Mouse (Mus musculus) megakaryocyte, embryonic 14.5 days (primary cell): ENCODE measurements around the gene Idua. TPM values are rescaled to one million over a fixed set of nuclear protein-coding genes. Genes with fewer than 3 reads are reported as not detected.

ENCODE experiments used
- H3K27me3 ChIP-seq: replicated peaks from 2 replicates; pipeline ENCODE3; 2012; ENCODE audit warnings: inconsistent platforms
- H3K36me3 ChIP-seq: replicated peaks from 2 replicates; pipeline ENCODE3; 2012; ENCODE audit warnings: low read length, inconsistent platforms, mixed read lengths
- H3K4me1 ChIP-seq: 2 replicates; pipeline ENCODE4 v1.6.1; 2012; ENCODE audit warnings: inconsistent platforms
- H3K4me3 ChIP-seq: replicated peaks from 2 replicates; pipeline ENCODE3; 2012; ENCODE audit warnings: moderate library complexity, mild to moderate bottlenecking, inconsistent platforms
- H3K9me3 ChIP-seq: 2 replicates; pipeline ENCODE4 v1.6.1; 2012; ENCODE audit warnings: inconsistent platforms
- FLI1 ChIP-seq: IDR thresholded peaks from 2 replicates; pipeline ENCODE4 v1.6.1; 2012; ENCODE audit warnings: low read length, inconsistent platforms, mixed read lengths
- GATA1 ChIP-seq: IDR thresholded peaks from 3 replicates; pipeline ENCODE4 v1.6.1; 2012; ENCODE audit warnings: mixed read lengths, low read length, inconsistent platforms, borderline replicate concordance
- polyA plus RNA-seq: library from polyadenylated mRNA; stranded (reverse); fragments of >175 nt; gene quantifications from 2 replicates; pipeline ENCODE4 v1.2.3, GENCODE M21; 2012; ENCODE audit warnings: low replicate concordance; ENCODE audit not compliant: insufficient read depth

The Idua gene
- polyA plus RNA-seq, 1 experiment, result 4.4 TPM

DNA sequence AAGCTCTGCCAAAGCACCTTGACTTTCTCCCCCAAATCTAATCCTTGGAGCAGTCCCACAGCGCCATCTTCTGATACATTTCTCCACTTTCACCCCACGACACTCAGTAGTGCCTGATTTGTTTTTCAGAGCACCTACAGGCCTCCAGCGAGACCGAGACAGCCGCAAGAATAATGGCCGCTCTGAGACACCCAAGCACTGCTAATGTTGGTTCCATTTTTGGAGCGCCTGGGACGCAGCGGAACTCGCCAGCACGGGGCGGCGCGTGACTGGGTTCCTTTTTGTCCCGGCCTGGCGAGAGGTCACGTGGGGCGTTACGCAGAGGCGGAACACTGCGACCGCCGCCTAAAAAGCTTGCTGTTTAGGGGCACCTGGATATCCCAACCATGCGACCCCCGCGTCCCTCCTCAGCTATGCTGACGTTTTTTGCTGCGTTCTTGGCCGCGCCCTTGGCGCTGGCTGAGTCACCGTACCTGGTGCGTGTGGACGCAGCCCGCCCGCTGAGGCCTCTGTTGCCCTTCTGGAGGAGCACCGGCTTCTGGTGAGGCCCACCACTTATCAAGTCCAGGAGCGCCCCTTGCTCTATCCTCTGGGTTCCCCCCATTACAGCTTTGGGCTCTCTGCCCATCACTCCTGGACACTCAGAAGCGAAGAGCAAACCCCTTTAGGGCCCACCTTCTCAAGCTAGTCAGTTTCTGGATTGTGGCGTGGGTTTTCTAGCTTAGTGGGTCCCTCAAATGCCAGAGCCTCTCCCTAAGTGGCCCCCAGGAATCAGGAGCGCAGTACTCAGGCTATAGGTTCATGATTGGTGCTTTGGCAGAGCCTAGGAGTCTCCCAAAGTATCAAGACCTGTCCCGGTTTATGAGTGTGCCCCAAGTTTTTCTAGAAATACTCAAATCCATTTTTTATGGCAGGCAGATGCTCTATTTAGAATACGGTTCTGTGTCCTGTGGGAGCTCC is 9.1 kb downstream of the Idua start, which contains the start of gene Dgkq:
Gene Dgkq, minus strand, starts transcription at position 696 of the 960 bp plus-strand sequence.
- TF ChIP-seq GATA1, result no peak
- no peak for TF ChIP-seq FLI1
- Histone ChIP-seq H3K4me1 (peaks cover 47% of the 10 kb centered on the region), H3K9me3 (no peaks in the 10 kb centered on the region), H3K27me3 (no peaks in the 10 kb centered on the region), H3K4me3 (peak within 1 kb of the TSS; percentile 95), H3K36me3 (peaks cover 30% of the 10 kb centered on the region)

DNA sequence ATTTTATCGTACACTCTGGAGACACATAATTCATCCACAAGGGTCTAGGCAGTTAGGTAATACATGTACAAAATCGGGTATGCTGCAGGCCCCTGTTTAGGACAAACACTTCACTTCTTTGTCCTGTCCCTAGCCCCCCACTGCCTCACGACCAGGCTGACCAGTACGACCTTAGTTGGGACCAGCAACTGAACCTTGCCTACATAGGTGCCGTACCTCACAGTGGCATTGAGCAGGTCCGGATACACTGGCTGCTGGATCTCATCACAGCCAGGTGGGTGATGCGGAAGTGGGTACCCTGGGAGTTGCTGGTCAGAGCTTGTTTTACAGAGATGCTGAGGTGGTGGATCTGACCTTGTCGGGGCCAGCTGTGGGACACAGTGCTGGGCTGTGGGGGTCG is 9.9 kb downstream of the Idua start:
- H3K4me3 ChIP-seq, result peak overlapping the region; percentile 95

DNA sequence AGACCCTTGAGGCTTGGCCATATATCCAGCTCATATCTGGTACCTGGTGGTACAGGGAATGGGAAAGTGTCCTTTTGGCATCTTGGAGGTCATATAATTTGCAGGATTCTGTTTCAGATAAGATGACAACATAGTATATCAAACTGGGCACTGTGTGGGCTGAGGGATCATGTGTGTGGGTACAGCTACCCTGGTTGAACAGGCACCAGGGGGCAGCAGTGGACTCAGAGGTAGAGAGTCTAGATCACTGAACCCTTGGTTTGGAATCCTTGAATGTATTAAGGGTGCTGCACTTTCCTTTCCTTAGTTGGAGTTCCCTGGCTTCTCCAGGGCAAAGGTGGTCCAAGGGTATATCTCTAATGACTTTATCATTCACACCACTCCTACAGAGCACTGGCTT is 10.7 kb downstream of the Idua start:
- H3K9me3 ChIP-seq, result no peaks in the 10 kb centered on the region
- peaks cover 30% of the 10 kb centered on the region for H3K36me3 ChIP-seq
- H3K4me3 ChIP-seq, result no peak overlapping the region
- no peaks in the 10 kb centered on the region for H3K27me3 ChIP-seq
- TF ChIP-seq GATA1 (no peak; the same call in 2 of the 3 replicates), FLI1 (no peak)
- peaks cover 39% of the 10 kb centered on the region for H3K4me1 ChIP-seq

More for the DNA sequence above, 9.9 kb downstream of the Idua start:
- no peaks in the 10 kb centered on the region for H3K27me3 ChIP-seq
- H3K9me3 ChIP-seq, result no peaks in the 10 kb centered on the region
- TF ChIP-seq GATA1 (no peak), FLI1 (no peak)
- H3K4me1 ChIP-seq, result peaks cover 40% of the 10 kb centered on the region
- H3K36me3 ChIP-seq, result peaks cover 30% of the 10 kb centered on the region

DNA sequence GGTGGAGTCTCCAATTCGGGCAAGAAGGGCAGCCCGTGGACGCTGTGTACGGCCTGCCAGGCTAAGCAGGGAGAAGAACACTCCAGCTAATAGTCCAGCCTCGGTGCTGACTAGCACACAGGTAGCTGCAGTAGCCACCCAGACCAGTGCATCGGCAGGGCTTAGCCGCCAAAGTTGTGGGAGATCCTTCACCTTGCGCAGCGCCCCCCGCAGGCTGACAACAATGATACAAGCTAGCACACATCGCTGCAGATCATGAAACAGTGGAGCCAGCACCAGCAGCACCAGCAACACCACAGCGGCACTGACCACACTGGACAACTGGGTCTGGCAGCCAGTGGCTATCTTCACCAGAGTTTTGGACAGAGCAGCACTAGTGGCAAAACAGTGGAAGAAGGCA is 11.6 kb downstream of the Idua start:
- peaks cover 36% of the 10 kb centered on the region for H3K4me1 ChIP-seq
- H3K36me3 ChIP-seq, result peaks cover 30% of the 10 kb centered on the region
- no peaks in the 10 kb centered on the region for H3K27me3 ChIP-seq
- no peak overlapping the region for H3K4me3 ChIP-seq
- TF ChIP-seq FLI1, result no peak
- no peak for TF ChIP-seq GATA1
- H3K9me3 ChIP-seq, result no peaks in the 10 kb centered on the region

- H3K27me3 ChIP-seq, result no peaks in the 10 kb centered on the region
- peaks cover 24% of the 10 kb centered on the region for H3K4me1 ChIP-seq
- no peak overlapping the region for H3K4me3 ChIP-seq
- TF ChIP-seq GATA1, result no peak
- no peak for TF ChIP-seq FLI1
- no peaks in the 10 kb centered on the region for H3K9me3 ChIP-seq
- H3K36me3 ChIP-seq, result peaks cover 30% of the 10 kb centered on the region
These were observed 14.5 kb downstream of the Idua start for GRCm38 (mm10) chr5:108674624-108675023.

- peaks cover 35% of the 10 kb centered on the region for H3K36me3 ChIP-seq
- H3K27me3 ChIP-seq, result no peaks in the 10 kb centered on the region
- no peak within 1 kb of the TSS for H3K4me3 ChIP-seq
- no peaks in the 10 kb centered on the region for H3K9me3 ChIP-seq
- TF ChIP-seq GATA1 (no peak), FLI1 (no peak)
- peaks cover 19% of the 10 kb centered on the region for H3K4me1 ChIP-seq
These were observed 15.2 kb downstream of the Idua start, which contains the start of gene Slc26a1 for GRCm38 (mm10) chr5:108675251-108675816. Gene Slc26a1 (minus strand): TSS chr5:108675569.

GRCm38 (mm10) chr5:108676772-108677498 is 16.8 kb downstream of the Idua start:
- H3K9me3 ChIP-seq, result no peaks in the 10 kb centered on the region
- H3K4me1 ChIP-seq, result peaks cover 17% of the 10 kb centered on the region
- H3K27me3 ChIP-seq, result no peaks in the 10 kb centered on the region
- no peak for TF ChIP-seq GATA1
- no peak for TF ChIP-seq FLI1
- no peak overlapping the region for H3K4me3 ChIP-seq
- H3K36me3 ChIP-seq, result peaks cover 38% of the 10 kb centered on the region

- TF ChIP-seq FLI1, result no peak
- TF ChIP-seq GATA1, result no peak
- H3K9me3 ChIP-seq, result no peaks in the 10 kb centered on the region
- peaks cover 15% of the 10 kb centered on the region for H3K4me1 ChIP-seq
- H3K27me3 ChIP-seq, result no peaks in the 10 kb centered on the region
- peaks cover 31% of the 10 kb centered on the region for H3K36me3 ChIP-seq
- no peak overlapping the region for H3K4me3 ChIP-seq
These were observed 17.6 kb downstream of the Idua start for GRCm38 (mm10) chr5:108677605-108678295.

DNA sequence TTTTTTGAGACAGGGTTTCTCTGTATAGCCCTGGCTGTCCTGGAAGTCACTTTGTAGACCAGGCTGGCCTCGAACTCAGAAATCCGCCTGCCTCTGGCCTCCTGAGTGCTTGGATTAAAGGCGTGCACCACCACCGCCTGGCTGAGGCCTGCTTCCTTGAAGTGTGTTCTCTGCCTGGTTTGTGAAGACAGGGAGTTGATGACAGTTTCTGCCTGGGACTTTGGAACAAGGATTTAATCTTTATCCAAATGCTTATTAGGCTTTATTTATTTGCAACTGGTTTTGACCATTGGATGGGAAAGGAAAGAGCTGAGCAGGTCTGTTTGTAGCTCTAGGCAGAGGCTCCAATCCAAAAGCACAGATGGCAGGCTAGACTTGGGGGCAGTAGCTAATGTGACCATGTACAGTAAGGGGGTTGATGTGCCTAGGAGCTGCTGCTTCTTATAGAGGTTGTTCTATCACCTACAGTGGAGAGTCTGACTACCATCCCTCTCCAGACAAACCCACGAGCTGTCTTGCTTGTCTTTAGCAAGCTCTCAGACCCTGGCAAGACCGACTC is 18.2 kb downstream of the Idua start:
- Histone ChIP-seq H3K36me3 (peaks cover 30% of the 10 kb centered on the region), H3K27me3 (no peaks in the 10 kb centered on the region), H3K4me3 (no peak overlapping the region), H3K4me1 (peaks cover 15% of the 10 kb centered on the region), H3K9me3 (no peaks in the 10 kb centered on the region)
- TF ChIP-seq GATA1 (no peak), FLI1 (no peak)
